Mouse (Mus musculus): ENCODE results near the gene Irak3.
A peak's percentile ranks its signal among the peaks of the same experiment; 100 is the strongest.

Gene Irak3

GRCm38 (mm10) chr10:120204591-120205210 is 2.8 kb upstream of the Irak3 start:
- no peak for DNase-seq (ENCODE audit: low read depth in 2 of 2, low spot score in 2 of 2)

DNA sequence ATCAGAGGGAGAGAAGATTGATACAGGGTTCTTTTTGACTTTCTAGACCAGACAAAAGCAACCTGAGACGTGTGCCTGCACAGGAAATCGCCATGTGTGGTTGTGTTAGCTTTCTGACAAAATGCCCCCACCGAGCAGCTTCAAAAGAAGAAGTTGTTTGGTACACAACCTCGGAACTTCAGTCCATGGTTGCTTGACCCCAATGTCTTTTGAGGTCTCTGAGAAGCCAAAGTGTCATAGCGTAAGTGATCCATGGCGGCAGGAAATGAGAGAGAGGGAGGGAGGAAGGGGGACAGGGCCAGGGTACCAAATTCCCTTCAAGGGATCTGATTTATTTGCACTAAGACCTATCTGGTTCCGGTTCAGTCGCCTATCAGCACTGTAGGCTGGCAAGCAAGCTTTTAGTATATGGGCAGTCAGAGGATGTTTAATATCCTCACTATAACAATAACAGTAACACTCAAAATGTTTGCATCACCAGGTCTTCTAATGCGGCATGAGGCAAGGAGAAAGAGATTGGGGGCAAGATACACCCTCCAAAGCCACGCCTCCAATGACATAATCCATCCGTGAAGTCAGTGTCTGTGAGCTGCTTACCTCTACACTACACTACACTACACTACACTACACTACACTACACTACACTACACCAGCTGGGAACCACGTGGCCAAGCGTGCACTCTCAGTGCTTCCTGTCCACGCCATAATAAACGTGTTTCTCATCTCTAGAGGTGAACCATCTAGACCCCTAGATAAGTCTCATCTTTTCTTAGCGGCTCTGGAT is 729 bp upstream of the Irak3 start:
- DNase-seq (ENCODE audit: low read depth in 2 of 2, low spot score in 2 of 2) = no peak

DNA sequence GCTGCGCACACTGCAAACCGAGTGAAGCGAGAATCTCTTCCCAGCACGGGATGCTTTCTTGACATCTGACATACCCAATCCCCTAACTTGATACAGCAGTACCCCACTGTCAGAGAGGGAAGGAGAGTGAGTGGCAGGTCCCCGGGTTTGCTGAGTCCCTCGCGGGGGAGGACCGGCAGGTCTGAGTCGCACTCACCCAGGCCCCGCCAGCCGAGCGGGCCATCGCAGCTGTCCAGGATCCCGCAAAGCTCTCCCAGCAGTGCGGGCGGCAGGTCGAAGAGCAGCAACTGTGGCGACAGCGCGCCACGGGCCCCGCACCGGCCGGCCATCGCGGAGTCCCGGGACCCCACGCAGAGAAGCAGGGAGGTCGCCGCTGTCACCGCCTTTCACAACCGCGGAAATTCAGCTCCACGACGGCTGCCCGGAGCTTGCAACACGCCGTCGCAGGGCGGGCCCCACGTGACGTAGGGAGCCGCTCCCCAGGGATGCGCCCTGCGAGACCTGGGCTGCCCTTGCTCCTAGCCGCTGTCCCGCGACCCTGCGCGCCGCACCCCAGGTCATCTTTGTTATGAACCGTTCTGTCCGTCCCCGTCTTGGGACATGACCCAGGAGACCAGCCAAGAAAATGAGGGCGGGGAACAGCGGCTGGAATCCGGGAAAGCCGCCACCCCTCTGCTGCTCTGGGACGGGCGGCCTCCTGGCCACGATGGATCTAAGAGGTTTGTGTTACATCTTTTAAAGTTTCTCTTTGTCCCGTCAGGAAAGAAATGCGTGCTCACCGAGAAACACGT is 604 bp downstream of the Irak3 start, which contains the start of gene Tmbim4:
Tmbim4 (plus strand) TSS at position 460 of the 791 bp plus-strand sequence.
- peak; percentile 32 to 33 for DNase-seq (ENCODE audit: low read depth in 2 of 2, low spot score in 2 of 2)

GRCm38 (mm10) chr10:120197061-120197835 is 4.7 kb downstream of the Irak3 start:
- no peak for DNase-seq (ENCODE audit: low read depth in 2 of 2, low spot score in 2 of 2)

DNA sequence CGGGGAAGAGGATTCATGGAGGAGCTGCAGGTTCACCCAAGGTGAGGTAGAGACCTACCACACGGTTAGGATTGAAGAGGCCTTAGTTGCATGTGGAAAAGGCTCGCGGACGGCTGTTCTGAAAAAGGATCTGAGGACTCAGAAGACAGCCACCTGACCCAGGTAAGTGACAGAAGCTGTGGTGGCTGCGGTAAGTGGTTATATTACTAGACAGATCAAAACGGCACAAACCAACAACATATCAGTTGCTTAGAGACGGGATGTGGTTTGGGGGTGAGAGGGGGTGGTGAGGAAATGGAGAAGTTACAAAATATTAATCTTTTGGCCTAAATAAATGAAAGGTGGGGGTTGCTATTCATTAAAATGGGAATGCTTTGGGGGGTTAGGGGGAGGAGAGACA is 8.7 kb downstream of the Irak3 start:
- peak; percentile 62 to 80 for DNase-seq (ENCODE audit: low read depth in 2 of 2, low spot score in 2 of 2)

- DNase-seq (ENCODE audit: low read depth in 2 of 2, low spot score in 2 of 2) = no peak
Measured at GRCm38 (mm10) chr10:120192278-120192677, 9.7 kb downstream of the Irak3 start.

GRCm38 (mm10) chr10:120191165-120191564 is 10.8 kb downstream of the Irak3 start:
- DNase-seq (ENCODE audit: low read depth in 2 of 2, low spot score in 2 of 2) = no peak

DNA sequence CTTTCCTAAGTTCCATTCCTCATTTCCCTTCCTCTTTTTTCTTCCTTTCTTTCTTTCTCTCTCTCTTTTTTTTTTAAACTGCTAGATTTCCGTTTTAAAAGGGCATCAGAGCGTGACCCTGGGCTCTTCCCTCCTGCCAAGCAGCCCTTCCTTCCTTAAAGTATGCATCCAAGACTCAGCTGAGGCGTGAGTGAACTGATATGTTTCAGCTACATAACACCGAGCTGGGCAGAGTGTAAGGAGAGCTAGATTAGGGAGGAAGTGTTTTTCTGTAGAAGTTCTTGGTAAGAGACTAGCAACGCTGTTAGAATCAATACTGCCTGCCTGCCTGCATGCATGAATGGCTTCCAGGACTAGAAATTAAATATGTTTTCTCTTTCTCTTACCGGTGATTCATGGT is 12.1 kb downstream of the Irak3 start:
- DNase-seq (ENCODE audit: low read depth in 2 of 2, low spot score in 2 of 2) = no peak

GRCm38 (mm10) chr10:120189276-120189675 is 12.7 kb downstream of the Irak3 start:
- no peak for DNase-seq (ENCODE audit: low read depth in 2 of 2, low spot score in 2 of 2)

GRCm38 (mm10) chr10:120188513-120188912 is 13.4 kb downstream of the Irak3 start:
- no peak for DNase-seq (ENCODE audit: low read depth in 2 of 2, low spot score in 2 of 2)

GRCm38 (mm10) chr10:120183342-120183741 is 18.6 kb downstream of the Irak3 start:
- DNase-seq (ENCODE audit: low read depth in 2 of 2, low spot score in 2 of 2) = no peak

GRCm38 (mm10) chr10:120182887-120183286 is 19.0 kb downstream of the Irak3 start:
- DNase-seq (ENCODE audit: low read depth in 2 of 2, low spot score in 2 of 2) = peak; percentile 23 to 34

DNA sequence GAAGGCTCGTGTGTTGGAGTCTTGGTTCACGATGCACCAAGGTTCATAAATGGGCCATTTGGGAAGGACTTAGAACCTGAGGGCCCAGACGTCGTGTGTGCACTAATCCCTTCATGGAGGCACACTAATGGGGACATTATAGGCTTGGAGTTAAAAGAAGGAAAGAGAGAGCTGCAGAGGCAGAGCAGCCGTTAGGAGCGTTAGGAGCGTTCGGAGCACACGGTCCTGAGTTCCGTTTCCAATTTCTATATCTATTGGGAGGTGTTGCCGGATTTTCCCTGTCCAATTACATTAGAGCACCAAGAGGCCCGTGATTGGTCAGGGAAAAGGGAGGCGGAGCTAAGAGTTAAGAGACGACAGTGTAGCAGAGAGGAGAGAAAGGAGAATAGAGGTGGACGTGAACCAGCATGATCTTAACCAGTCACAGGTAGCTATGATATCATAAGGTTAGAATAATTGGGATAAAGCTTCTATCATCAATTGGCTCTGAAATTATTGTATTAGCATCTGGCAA is 27.7 kb downstream of the Irak3 start:
- DNase-seq (ENCODE audit: low read depth in 2 of 2, low spot score in 2 of 2) = no peak

DNA sequence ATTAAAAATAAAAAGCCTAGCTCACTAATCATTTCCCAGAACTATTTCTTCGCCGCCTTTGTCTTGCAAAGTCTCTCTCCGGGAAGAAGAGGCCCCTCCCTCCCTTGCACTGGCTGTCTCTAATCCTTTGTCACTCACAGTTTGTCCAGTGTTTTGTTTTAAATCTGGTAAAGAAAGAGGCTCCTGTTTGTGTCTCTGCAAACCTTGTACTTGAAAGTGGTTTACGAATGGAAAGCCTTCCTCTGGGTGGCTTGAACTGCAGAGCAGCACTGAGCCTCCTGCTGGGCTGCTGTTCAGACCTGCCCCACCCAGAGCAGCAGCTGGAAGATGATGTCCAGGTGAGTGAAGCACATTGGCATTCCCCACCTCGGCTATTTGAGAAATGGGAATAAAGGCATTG is 30.6 kb downstream of the Irak3 start:
- DNase-seq (ENCODE audit: low read depth in 2 of 2, low spot score in 2 of 2) = no peak

- no peak for DNase-seq (ENCODE audit: low read depth in 2 of 2, low spot score in 2 of 2)
Measured at GRCm38 (mm10) chr10:120170277-120170676, 31.7 kb downstream of the Irak3 start.

GRCm38 (mm10) chr10:120169841-120170240 is 32.1 kb downstream of the Irak3 start:
- no peak for DNase-seq (ENCODE audit: low read depth in 2 of 2, low spot score in 2 of 2)

DNA sequence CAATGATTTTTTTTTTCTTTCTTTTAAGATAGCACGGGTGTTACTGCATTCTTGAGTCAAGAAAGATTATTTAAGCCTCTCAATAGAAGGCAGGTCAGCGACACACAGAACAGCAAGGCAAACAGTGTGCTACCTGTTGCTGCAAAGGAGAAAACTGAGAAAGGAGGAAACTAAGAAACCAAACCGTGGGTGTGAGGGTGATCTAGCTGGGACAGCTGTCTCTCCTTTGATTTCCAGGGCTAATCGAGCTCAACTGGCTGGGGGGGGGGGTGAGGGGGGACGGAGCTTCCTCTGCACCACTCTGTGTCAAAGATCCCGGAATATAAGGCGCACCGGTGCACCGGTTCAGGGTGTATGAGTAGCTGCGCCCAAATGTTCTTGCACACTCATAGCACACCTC is 32.9 kb downstream of the Irak3 start:
- no peak for DNase-seq (ENCODE audit: low read depth in 2 of 2, low spot score in 2 of 2)

- no peak for DNase-seq (ENCODE audit: low read depth in 2 of 2, low spot score in 2 of 2)
Measured at GRCm38 (mm10) chr10:120168070-120168469, 33.9 kb downstream of the Irak3 start.

GRCm38 (mm10) chr10:120165793-120166503 is 36.0 kb downstream of the Irak3 start:
- DNase-seq (ENCODE audit: low read depth in 2 of 2, low spot score in 2 of 2) = no peak

Measured in CD8-positive naive resting alpha-beta T cell, adult 2 months (primary cell).